Mouse (Mus musculus) R1 (cell line): ENCODE data around the gene Rgs6.

Experiments used
- DNase-seq: peaks from one replicate; pipeline ENCODE4 v3.0.0-alpha.2; 2018; ENCODE audit warnings: low read depth, low spot score

Gene Rgs6

DNA sequence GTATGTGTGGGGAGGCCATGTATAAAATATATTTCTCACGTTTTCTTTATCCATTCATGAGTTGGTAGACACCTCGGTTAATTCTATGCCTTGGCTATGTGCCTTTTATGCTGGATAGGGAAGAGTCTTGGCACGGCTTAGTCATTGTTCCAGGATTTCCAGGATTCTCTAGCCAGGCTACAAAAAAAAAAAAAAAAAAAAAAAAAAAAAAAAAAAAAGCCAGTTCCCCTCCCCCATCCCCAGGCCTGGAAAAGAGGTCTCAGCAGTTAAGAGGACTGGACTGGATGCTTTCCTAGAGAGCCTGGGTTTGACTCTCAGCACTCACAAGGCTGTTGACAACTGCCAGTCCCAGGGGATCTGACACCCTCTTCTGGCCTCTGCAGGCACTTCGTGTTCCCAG lies 543.3 kb downstream of the Rgs6 start:
- DNase-seq = no peak

DNA sequence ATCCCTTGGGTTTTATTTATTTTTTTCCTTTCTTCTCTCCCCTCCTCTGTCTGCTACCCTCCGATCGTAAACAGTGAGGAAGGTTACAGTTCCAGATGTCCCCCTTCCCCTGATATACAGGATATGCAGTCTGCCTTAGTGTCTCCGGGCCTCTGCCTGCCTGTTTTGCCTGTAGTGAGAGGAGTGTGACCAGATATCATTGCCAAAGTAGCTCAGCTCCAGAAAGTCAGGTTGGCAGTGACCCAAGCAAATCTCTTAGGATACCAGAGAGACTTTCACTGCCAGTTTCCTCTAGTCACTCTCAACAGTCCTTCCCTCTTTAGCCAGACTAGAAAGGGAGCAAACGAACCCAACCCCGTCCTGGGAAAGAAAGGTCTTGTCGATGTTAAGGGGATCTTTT lies 545.7 kb downstream of the Rgs6 start:
- DNase-seq = no peak

DNA sequence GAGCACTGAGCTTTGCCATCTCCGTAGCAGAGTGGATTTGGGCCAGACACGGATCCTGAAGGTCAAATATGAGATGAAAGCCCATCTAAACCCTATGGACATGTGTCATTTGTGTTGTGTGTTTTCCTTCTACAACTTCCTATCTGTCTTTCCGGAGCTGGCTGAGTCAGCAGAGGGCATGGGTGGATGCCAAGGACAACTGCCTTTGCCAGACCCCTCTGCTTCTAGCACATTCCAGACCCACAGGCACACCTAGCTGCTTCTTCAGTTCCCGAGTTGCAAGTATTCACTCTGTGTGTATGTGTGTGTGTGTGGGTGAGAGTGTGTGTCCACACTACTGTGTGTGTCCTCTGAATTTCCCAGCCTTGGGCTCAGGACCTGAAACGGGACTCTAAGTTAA lies 547.9 kb downstream of the Rgs6 start:
- no peak for DNase-seq

- DNase-seq = no peak
These were observed 548.4 kb downstream of the Rgs6 start for GRCm38 (mm10) chr12:83136460-83136859.

- no peak for DNase-seq
These were observed 548.9 kb downstream of the Rgs6 start for GRCm38 (mm10) chr12:83137001-83137400.

DNA sequence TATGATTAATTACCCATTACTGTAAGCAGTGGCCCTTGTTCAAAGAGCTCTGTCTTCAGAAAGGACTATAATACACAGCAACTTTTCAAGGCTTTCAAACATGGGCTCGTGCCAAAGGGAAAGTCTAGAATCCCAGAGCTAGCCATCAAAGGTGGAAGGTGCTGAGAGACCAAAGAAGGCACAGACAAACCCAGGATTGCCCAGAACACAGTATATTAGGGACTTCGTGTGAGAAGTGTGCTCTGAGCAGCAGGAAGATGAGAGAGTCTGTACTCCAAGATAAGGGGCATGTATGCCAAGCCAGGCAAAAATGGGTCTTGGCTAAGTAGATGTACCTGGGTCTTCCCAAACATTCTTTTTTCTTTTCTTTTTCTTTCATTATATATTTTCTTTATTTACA lies 553.1 kb downstream of the Rgs6 start:
- DNase-seq = no peak

DNA sequence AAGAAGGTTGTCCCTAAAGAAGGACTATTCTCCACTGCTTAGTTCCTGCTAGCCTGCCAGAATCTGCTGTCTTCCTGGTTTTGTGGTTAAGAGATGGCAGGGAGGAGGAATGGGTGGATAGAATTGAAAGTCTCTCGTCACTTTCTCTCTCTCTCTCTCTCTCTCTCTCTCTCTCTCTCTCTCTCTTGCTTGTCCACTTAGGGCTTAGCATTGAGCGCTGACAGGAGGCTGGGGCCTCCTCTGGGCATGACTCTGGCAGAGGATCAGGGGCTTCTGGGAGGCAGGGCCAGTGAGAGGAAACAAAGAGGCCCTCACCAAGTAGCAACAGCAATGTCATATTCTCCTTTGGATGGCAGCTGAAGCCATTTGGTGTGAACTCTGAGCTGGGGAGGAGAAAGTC lies 554.4 kb downstream of the Rgs6 start:
- no peak for DNase-seq

DNA sequence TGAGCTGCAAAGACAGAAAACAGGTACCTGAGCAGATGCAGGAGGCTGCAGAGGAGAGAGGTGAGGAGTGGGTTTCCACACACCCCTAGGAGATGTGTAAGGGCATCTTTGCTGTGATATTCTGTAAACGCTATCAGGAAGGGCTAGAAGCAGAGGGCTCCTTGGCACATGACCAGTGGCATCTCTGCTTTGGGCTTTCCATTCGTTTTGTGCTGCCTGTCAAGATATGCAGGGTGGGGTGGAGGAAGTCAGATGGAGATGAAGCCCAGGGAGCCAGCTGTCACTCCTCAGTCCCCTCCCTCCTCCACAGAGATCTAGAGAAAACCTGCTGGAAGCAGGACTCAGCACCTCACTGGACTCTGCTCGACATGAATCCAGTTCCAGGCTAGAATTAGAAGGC lies 555.0 kb downstream of the Rgs6 start:
- no peak for DNase-seq

DNA sequence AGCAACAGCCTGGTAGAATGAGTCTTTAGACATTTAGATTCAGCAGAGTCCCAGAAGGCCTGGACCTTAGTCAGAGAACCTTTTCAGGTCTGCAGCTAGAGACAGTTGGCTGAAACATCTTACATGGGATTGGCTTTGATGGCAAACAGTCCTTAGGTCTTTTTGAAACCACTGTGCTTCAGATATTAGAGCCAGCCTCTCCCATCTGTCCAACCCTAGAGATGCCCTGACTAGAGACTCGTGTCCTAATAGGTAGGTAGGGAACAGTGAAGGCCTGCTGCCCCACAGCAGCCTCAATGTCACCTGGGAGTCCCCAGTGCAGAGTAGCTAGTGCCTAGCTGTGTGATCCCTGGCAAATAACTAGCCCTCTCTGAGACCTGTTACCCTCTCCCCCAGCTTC lies 555.5 kb downstream of the Rgs6 start:
- no peak for DNase-seq

DNA sequence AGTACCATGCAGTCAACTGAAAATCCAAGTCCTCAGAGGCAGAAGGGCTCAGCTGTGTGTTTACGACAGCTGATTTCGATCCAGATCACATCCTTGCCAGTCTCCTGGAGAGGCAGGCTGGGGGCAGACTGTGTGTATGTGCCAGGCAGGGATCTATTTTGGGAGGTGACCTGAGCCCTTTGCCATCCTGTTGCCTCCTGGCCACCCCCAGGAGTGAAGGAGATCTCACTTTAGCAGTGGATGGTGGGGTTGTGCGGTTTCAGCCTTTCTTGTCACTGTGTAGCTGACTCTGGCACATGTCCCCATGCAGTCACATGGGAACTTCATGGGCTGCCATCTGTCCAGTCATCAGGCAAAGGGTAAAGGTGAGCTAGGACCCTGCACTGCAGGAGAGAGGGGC lies 557.0 kb downstream of the Rgs6 start:
- no peak for DNase-seq

- DNase-seq = no peak
These were observed 557.8 kb downstream of the Rgs6 start for GRCm38 (mm10) chr12:83145902-83146301.

DNA sequence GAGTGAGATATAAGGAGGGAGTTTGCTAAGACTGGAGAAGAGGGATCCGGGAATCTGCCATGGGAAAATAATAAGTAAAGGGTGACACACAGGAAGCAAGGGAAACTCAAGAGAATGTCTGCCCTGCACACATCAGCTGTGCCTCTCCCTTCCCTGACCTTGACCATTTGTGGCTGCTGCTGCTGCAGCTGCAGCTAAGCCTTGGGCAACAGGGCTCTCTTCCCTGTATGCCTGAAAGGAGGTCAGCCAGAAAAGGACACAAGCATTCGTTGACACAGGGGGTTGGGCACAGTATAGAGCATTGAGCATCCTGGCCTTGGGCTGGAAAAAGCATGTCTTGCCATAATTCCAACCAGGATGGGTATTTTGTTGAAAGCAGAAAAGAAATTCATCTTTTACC lies 558.8 kb downstream of the Rgs6 start:
- DNase-seq = no peak

- no peak for DNase-seq
These were observed 561.9 kb downstream of the Rgs6 start for GRCm38 (mm10) chr12:83150030-83150429.

DNA sequence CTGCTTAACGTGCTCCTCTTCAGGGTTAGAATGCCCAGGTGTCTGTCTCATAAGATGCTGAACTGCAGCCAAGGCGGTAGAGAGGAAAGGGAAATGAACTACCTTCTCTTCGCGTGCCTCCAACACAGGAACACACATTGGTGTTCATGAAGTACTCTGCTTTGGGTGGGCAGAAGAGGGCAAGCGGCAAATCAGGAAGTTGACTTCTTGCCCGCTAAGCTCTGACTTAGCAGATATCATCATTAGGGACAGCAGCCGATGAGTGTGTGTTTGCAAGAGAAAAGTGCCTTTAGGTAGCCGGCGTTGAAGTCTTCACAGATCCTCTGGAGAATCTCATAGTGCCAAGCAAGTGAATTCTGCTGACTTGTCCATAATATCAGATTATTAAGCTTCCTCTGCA lies 562.7 kb downstream of the Rgs6 start:
- DNase-seq = no peak

- no peak for DNase-seq
These were observed 563.4 kb downstream of the Rgs6 start for GRCm38 (mm10) chr12:83151474-83151873.

DNA sequence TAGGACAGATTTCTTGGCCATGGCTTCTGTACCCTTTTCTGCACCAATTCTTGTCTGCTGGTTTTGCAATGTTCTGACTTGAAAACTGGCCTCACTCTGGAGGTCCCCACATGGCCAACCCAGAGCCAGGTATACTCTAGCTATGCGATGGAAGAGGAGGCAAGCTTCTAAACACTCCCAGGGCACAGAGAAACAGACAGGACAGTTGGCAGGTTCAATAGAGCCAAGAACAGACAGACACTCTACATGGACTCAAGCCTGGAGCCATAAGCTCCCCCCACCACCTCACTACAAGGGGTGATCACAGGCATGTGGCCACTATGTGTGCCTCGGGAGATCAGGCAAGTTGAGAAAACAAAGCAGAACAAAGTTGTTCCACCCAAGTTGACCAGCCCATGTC lies 572.1 kb downstream of the Rgs6 start:
- DNase-seq = no peak

DNA sequence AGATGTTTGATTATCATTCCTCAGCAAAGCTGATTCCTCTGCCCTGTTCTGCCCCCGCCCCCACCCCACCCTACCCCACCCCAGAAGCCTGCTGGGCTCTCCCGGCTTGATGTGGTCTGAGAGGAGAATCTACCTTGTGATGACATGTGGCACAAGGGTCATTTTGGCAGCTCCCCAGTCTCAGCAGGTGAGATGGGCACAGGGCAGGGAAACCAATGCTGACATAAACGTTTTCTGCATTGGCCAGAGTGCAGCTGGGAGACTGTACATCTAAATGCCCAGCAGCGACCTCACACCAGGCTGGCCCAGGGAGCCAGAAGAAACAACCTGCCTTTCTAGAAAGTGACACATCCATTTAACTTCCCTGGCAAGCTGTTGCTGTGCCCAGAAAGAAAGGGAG lies 572.6 kb downstream of the Rgs6 start:
- DNase-seq = no peak

DNA sequence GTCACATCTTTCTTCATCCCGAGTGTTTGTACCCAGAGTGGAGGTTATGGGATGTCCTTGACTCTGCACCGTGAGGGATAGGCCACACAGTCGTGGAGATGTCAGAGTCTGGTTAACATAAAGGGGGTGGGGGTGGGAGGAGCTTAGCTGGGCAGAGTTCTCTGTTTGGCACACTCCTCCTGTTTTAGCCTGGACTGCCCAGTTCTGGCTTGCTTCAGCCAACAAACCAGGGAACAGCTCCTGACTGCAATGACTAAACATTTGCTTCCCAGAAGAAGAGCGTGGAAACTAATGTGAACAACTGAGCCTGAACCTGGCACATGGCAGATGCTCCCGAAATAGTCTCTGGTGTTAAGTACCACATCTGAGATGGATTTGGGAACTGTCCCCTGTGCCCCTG lies 575.6 kb downstream of the Rgs6 start:
- no peak for DNase-seq

- no peak for DNase-seq
These were observed 577.0 kb downstream of the Rgs6 start for GRCm38 (mm10) chr12:83165058-83165457.

GRCm38 (mm10) chr12:83168310-83168709 lies 580.2 kb downstream of the Rgs6 start:
- DNase-seq = no peak

GRCm38 (mm10) chr12:83169495-83170209 lies 581.6 kb downstream of the Rgs6 start:
- no peak for DNase-seq

- no peak for DNase-seq
These were observed 590.7 kb downstream of the Rgs6 start for GRCm38 (mm10) chr12:83178770-83179169.

GRCm38 (mm10) chr12:83179860-83180259 lies 591.8 kb downstream of the Rgs6 start:
- DNase-seq = no peak

GRCm38 (mm10) chr12:83180561-83180960 lies 592.5 kb downstream of the Rgs6 start:
- no peak for DNase-seq
